Mouse (Mus musculus): ENCODE measurements around the gene Ms4a6c. TPM values are rescaled to one million over a fixed set of nuclear protein-coding genes. Genes with fewer than 3 reads are reported as not detected.
"Not testable (repeated sequence)": the region's sequence is repeated elsewhere in the genome, so short reads cannot be mapped to it uniquely, and the experiment has no call there.

Ms4a6c gene
- polyA plus RNA-seq, 1 experiment from 2014 or later = 2.5 TPM

DNA sequence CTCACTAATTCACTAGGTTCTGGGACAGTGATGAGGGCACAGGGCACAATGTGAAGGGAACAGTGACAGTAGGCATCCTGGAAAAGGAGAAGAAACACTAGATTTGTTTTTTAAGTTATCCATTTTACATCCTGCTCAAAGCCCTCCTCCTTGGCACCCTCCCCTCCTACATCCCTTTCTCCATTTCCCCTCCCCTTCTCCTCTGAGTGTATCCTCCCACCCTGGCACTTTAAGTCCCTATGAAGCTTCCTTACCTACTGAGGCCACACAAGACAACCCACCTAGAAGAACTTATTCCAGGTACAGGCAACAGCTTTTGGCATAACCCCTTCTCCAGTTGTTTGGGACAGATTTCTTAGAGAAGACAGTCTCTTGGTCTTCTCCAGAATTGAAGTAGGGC, 47.1 kb downstream of the Ms4a6c start, which contains the start of gene Ms4a6b:
TSS of gene Ms4a6b (plus strand) at position 267 of the 400 bp plus-strand sequence.
- Histone ChIP-seq H3K27ac (no peak within 1 kb of the TSS), H3K9ac (no peak within 1 kb of the TSS), H3K4me3 (no peak within 1 kb of the TSS), H3K27me3 (replicated peaks) (no peaks in the 10 kb centered on the region), H3K36me3 (replicated peaks) (no peaks in the 10 kb centered on the region), H3K4me1 (no peaks in the 10 kb centered on the region), H3K9me3 (no peaks in the 10 kb centered on the region), H3K4me2 (no peak within 1 kb of the TSS)
- ATAC-seq (replicated peaks) = no peak

DNA sequence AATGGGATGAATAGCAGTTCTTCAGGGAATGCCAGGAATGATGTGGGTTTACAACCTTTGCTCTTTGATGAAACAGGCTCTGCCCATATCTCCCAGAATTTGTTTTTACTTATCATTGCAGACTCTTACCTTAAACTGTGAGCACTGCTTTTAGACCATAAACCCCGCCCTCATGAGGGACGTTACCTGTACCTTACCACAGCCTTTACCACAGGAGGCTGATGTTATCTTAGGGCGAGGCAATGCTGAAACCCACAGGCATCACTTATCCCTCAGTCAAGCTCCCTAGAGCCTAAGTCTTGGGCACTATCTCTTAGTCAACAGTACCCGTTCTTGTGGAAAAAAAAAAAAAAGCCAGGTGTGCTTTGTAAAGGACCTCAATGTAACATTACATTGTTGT, 47.7 kb downstream of the Ms4a6c start:
- Histone ChIP-seq H3K4me3 (no peak overlapping the region), H3K27me3 (replicated peaks) (no peaks in the 10 kb centered on the region), H3K9ac (no peak overlapping the region), H3K4me1 (no peaks in the 10 kb centered on the region), H3K4me2 (no peak overlapping the region), H3K9me3 (no peaks in the 10 kb centered on the region), H3K36me3 (replicated peaks) (no peaks in the 10 kb centered on the region), H3K27ac (no peak overlapping the region)
- 79% methylated on average over 4 of the region's 4 CpGs for WGBS
- no peak for ATAC-seq (replicated peaks)

DNA sequence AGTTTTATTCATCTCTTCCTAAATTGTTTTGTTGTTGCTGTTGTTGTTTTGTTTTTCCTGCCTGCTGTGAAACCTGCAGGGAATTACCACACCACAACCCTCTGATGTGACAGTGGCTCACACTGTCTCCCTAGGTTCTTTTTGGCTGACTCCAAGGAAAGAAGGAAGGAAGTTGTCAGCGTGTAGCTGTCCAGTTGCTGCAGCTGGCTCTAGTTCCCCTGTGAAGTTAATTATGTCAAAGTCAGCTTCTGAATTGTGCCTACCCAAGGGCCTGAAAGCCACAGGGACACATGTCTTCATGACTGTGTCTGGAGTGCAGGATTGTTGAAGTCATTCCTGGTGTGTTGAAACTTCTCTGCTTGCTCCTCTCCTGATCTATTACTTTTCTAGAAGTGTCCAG, 48.2 kb downstream of the Ms4a6c start:
- H3K9ac ChIP-seq; H3K27ac ChIP-seq; ATAC-seq (replicated peaks); H3K4me2 ChIP-seq; H3K4me3 ChIP-seq; H3K4me1 ChIP-seq; H3K36me3 ChIP-seq (replicated peaks); H3K27me3 ChIP-seq (replicated peaks); H3K9me3 ChIP-seq: not testable (repeated sequence)
- 78% methylated on average over 1 of the region's 1 CpGs for WGBS

DNA sequence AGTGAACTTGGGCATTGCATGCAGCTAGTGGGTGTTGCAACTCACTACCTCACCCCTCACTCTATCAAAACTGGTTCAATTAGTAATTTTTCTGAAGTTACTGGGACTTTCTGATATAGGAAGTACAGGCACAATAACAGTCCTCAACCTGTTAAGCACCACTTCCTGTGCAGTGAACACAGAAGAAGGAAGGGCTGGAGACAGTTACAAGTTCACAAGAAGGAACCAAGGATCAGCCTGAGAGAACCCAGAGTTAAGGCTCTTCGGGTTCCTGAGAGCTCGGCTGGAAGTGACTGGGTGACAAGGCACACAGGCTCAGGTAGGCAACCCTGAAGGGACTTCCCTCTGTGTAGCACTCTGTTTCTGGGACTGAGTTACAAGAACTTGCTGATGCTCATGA, 49.2 kb downstream of the Ms4a6c start:
- 82% methylated on average over 2 of the region's 2 CpGs for WGBS

DNA sequence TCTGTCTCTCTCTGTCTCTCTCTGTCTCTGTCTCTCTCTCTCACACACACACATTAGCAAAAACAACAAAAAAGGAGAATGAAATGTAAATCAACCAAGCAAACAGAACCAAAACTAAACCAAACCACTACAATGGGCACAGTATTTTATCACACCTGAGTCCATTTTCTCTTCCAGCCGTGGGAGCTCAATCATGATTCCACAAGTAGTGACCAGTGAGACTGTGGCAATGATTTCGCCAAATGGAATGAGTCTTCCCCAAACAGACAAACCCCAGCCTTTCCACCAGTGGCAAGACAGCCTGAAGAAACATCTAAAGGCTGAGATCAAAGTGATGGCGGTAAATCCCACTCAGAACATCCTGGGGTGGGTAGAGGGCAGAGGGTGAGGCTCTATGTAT, 51.0 kb downstream of the Ms4a6c start:
- H3K27me3 ChIP-seq (replicated peaks) = no peaks in the 10 kb centered on the region
- H3K4me1 ChIP-seq = no peaks in the 10 kb centered on the region
- WGBS = 87% methylated on average over 3 of the region's 3 CpGs
- no peaks in the 10 kb centered on the region for H3K9me3 ChIP-seq
- no peak overlapping the region for H3K9ac ChIP-seq
- no peak for ATAC-seq (replicated peaks)
- H3K36me3 ChIP-seq (replicated peaks) = no peaks in the 10 kb centered on the region
- H3K4me3 ChIP-seq = no peak overlapping the region
- no peak overlapping the region for H3K4me2 ChIP-seq
- no peak overlapping the region for H3K27ac ChIP-seq

More for the DNA sequence above, 49.2 kb downstream of the Ms4a6c start:
- ATAC-seq (replicated peaks); H3K4me3 ChIP-seq; H3K4me1 ChIP-seq; H3K27me3 ChIP-seq (replicated peaks); H3K9me3 ChIP-seq; H3K36me3 ChIP-seq (replicated peaks); H3K9ac ChIP-seq; H3K27ac ChIP-seq; H3K4me2 ChIP-seq: not testable (repeated sequence)

Other genes with a start within 250 kb of the Ms4a6c start
- gene Ms4a12, start 236.9 kb upstream of the Ms4a6c start, polyA plus RNA-seq (2015; fragmentation: Nextera tagmentation; extraction: Ambion mirVana) = not detected in 2 replicates
- gene Ms4a1, start 203.1 kb upstream of the Ms4a6c start, polyA plus RNA-seq (2015; fragmentation: Nextera tagmentation; extraction: Ambion mirVana) = not detected in 2 replicates
- gene Ms4a5, start 185.5 kb upstream of the Ms4a6c start, polyA plus RNA-seq (2015; fragmentation: Nextera tagmentation; extraction: Ambion mirVana) = not detected in 2 replicates
- 0.04 TPM in 1 of 2 replicates, not detected in the other for gene Ms4a14, start 154.9 kb upstream of the Ms4a6c start, polyA plus RNA-seq (2015; fragmentation: Nextera tagmentation; extraction: Ambion mirVana)
- gene Ms4a7, start 133.2 kb upstream of the Ms4a6c start, polyA plus RNA-seq (2015; fragmentation: Nextera tagmentation; extraction: Ambion mirVana) = 3.8 and 5.4 TPM in 2 replicates
- 3.3 and 3.9 TPM in 2 replicates for gene Ms4a4a, start 93.8 kb upstream of the Ms4a6c start, polyA plus RNA-seq (2015; fragmentation: Nextera tagmentation; extraction: Ambion mirVana)
- 0.32 and 1.2 TPM in 2 replicates for gene Ms4a4c, start 64.6 kb upstream of the Ms4a6c start, polyA plus RNA-seq (2015; fragmentation: Nextera tagmentation; extraction: Ambion mirVana)
- 0.25 TPM in 1 of 2 replicates, not detected in the other for gene Ms4a4b, start 25.8 kb upstream of the Ms4a6c start, polyA plus RNA-seq (2015; fragmentation: Nextera tagmentation; extraction: Ambion mirVana)
- gene Gm8369, start 16.6 kb downstream of the Ms4a6c start, polyA plus RNA-seq (2015; fragmentation: Nextera tagmentation; extraction: Ambion mirVana) = not detected in 2 replicates
- gene Ms4a6b, start 47.1 kb downstream of the Ms4a6c start, polyA plus RNA-seq (2015; fragmentation: Nextera tagmentation; extraction: Ambion mirVana) = 2.5 and 2.7 TPM in 2 replicates
- gene Ms4a4d, start 67.4 kb downstream of the Ms4a6c start, polyA plus RNA-seq (2015; fragmentation: Nextera tagmentation; extraction: Ambion mirVana) = not detected in 2 replicates
- gene Ms4a6d, start 135.5 kb downstream of the Ms4a6c start, polyA plus RNA-seq (2015; fragmentation: Nextera tagmentation; extraction: Ambion mirVana) = 2.1 and 2.5 TPM in 2 replicates
- not detected in 2 replicates for gene Ms4a2, start 154.4 kb downstream of the Ms4a6c start, polyA plus RNA-seq (2015; fragmentation: Nextera tagmentation; extraction: Ambion mirVana)
- gene Ms4a3, start 171.5 kb downstream of the Ms4a6c start, polyA plus RNA-seq (2015; fragmentation: Nextera tagmentation; extraction: Ambion mirVana) = not detected in 2 replicates
- gene Oosp2, start 191.2 kb downstream of the Ms4a6c start, polyA plus RNA-seq (2015; fragmentation: Nextera tagmentation; extraction: Ambion mirVana) = not detected in 2 replicates
- gene Oosp1, start 221.8 kb downstream of the Ms4a6c start, polyA plus RNA-seq (2015; fragmentation: Nextera tagmentation; extraction: Ambion mirVana) = not detected in 2 replicates
- not detected in 2 replicates for gene Oosp3, start 227.7 kb downstream of the Ms4a6c start, polyA plus RNA-seq (2015; fragmentation: Nextera tagmentation; extraction: Ambion mirVana)

Measured in midbrain, embryonic 15.5 days (tissue).